Mouse (Mus musculus): ENCODE data around the gene Mlf2.
"Not testable (repeated sequence)": the region's sequence is repeated elsewhere in the genome, so short reads cannot be mapped to it uniquely, and the experiment has no call there.

Gene Mlf2

GRCm38 (mm10) chr6:124930754-124931524, at the start of gene Mlf2:
TSS of gene Mlf2 (plus strand) at chr6:124931386.
- peak; percentile 99 for DNase-seq

GRCm38 (mm10) chr6:124881821-124882220, 49.4 kb upstream of the Mlf2 start:
- no peak for DNase-seq

- DNase-seq = no peak
Observed at GRCm38 (mm10) chr6:124883351-124883750, 47.8 kb upstream of the Mlf2 start.

- DNase-seq = no peak
Observed at GRCm38 (mm10) chr6:124884714-124885500, 46.3 kb upstream of the Mlf2 start.

- DNase-seq = no peak
Observed at GRCm38 (mm10) chr6:124885956-124886381, 45.2 kb upstream of the Mlf2 start.

- no peak for DNase-seq
Observed at GRCm38 (mm10) chr6:124887986-124888385, 43.2 kb upstream of the Mlf2 start, which contains the start of gene Cd4. TSS of gene Cd4 (minus strand) at chr6:124888221.

- no peak for DNase-seq
Observed at GRCm38 (mm10) chr6:124888555-124889125, 42.5 kb upstream of the Mlf2 start.

- no peak for DNase-seq
Observed at GRCm38 (mm10) chr6:124890997-124891396, 40.2 kb upstream of the Mlf2 start.

GRCm38 (mm10) chr6:124894113-124894512, 37.1 kb upstream of the Mlf2 start:
- not testable (repeated sequence) for DNase-seq

GRCm38 (mm10) chr6:124898359-124898758, 32.8 kb upstream of the Mlf2 start:
- no peak for DNase-seq

GRCm38 (mm10) chr6:124900056-124900800, 31.0 kb upstream of the Mlf2 start:
- DNase-seq = no peak

- DNase-seq = no peak
Observed at GRCm38 (mm10) chr6:124900801-124901480, 30.2 kb upstream of the Mlf2 start.

GRCm38 (mm10) chr6:124901851-124902250, 29.3 kb upstream of the Mlf2 start:
- no peak for DNase-seq

GRCm38 (mm10) chr6:124903580-124904151, 27.5 kb upstream of the Mlf2 start:
- DNase-seq = peak; percentile 95 to 98

- peak; percentile 81 to 87 for DNase-seq
Observed at GRCm38 (mm10) chr6:124904161-124904981, 26.8 kb upstream of the Mlf2 start.

GRCm38 (mm10) chr6:124904991-124905860, 26.0 kb upstream of the Mlf2 start:
- no peak for DNase-seq

- DNase-seq = no peak
Observed at GRCm38 (mm10) chr6:124907767-124908166, 23.4 kb upstream of the Mlf2 start.

- DNase-seq = no peak
Observed at GRCm38 (mm10) chr6:124910032-124910431, 21.2 kb upstream of the Mlf2 start.

GRCm38 (mm10) chr6:124911533-124912218, 19.5 kb upstream of the Mlf2 start, which contains the start of gene Lag3:
TSS of gene Lag3 (minus strand) at chr6:124911705.
- no peak for DNase-seq

All from kidney, postnatal 25 days (tissue).